Mouse (Mus musculus) naive thymus-derived CD4-positive, alpha-beta T cell, adult 2 months (primary cell): Measurements from ENCODE around the gene Uhrf1.
"Not testable (repeated sequence)": the region's sequence is repeated elsewhere in the genome, so short reads cannot be mapped to it uniquely, and the experiment has no call there.

ENCODE experiments used
- DNase-seq: peaks from one replicate; pipeline ENCODE4 v3.0.0-alpha.2; 2011; ENCODE audit warnings: low read depth

Gene Uhrf1

GRCm38 (mm10) chr17:56303160-56303846 is at the start of gene Uhrf1:
Gene Uhrf1 (plus strand): TSS chr17:56303321.
- DNase-seq: peak; percentile 62

- no peak for DNase-seq
Observed at GRCm38 (mm10) chr17:56254695-56255094, 48.4 kb upstream of the Uhrf1 start.

- no peak for DNase-seq
Observed at GRCm38 (mm10) chr17:56255429-56255828, 47.7 kb upstream of the Uhrf1 start.

GRCm38 (mm10) chr17:56255863-56256238 is 47.3 kb upstream of the Uhrf1 start:
- peak; percentile 99 for DNase-seq

- DNase-seq: peak; percentile 98
Observed at GRCm38 (mm10) chr17:56256239-56256881, 46.8 kb upstream of the Uhrf1 start, which contains the start of gene Fem1a. Gene Fem1a (plus strand): TSS chr17:56256810.

GRCm38 (mm10) chr17:56257181-56257894 is 45.8 kb upstream of the Uhrf1 start:
- peak; percentile 46 for DNase-seq

- not testable (repeated sequence) for DNase-seq
Observed at GRCm38 (mm10) chr17:56258269-56258668, 44.9 kb upstream of the Uhrf1 start.

GRCm38 (mm10) chr17:56258812-56259211 is 44.3 kb upstream of the Uhrf1 start:
- DNase-seq: not testable (repeated sequence)

GRCm38 (mm10) chr17:56259301-56260037 is 43.7 kb upstream of the Uhrf1 start:
- no peak for DNase-seq

- DNase-seq: no peak
Observed at GRCm38 (mm10) chr17:56261166-56261565, 42.0 kb upstream of the Uhrf1 start.

GRCm38 (mm10) chr17:56262645-56263094 is 40.5 kb upstream of the Uhrf1 start:
- no peak for DNase-seq

GRCm38 (mm10) chr17:56264020-56264419 is 39.1 kb upstream of the Uhrf1 start:
- DNase-seq: peak; percentile 87

GRCm38 (mm10) chr17:56265011-56265410 is 38.1 kb upstream of the Uhrf1 start:
- DNase-seq: no peak

GRCm38 (mm10) chr17:56265869-56266268 is 37.3 kb upstream of the Uhrf1 start:
- DNase-seq: no peak

GRCm38 (mm10) chr17:56266271-56266670 is 36.9 kb upstream of the Uhrf1 start:
- no peak for DNase-seq

- DNase-seq: peak; percentile 88
Observed at GRCm38 (mm10) chr17:56269153-56269630, 33.9 kb upstream of the Uhrf1 start.

- no peak for DNase-seq
Observed at GRCm38 (mm10) chr17:56269741-56270140, 33.4 kb upstream of the Uhrf1 start.

GRCm38 (mm10) chr17:56271609-56272253 is 31.4 kb upstream of the Uhrf1 start:
- no peak for DNase-seq

- DNase-seq: no peak
Observed at GRCm38 (mm10) chr17:56272644-56273043, 30.5 kb upstream of the Uhrf1 start.

GRCm38 (mm10) chr17:56273482-56273881 is 29.6 kb upstream of the Uhrf1 start:
- no peak for DNase-seq

GRCm38 (mm10) chr17:56273986-56274385 is 29.1 kb upstream of the Uhrf1 start:
- DNase-seq: no peak
